Comparison of ENCODE assay signal across 10 mouse cellular contexts in the genomic region with DNA sequence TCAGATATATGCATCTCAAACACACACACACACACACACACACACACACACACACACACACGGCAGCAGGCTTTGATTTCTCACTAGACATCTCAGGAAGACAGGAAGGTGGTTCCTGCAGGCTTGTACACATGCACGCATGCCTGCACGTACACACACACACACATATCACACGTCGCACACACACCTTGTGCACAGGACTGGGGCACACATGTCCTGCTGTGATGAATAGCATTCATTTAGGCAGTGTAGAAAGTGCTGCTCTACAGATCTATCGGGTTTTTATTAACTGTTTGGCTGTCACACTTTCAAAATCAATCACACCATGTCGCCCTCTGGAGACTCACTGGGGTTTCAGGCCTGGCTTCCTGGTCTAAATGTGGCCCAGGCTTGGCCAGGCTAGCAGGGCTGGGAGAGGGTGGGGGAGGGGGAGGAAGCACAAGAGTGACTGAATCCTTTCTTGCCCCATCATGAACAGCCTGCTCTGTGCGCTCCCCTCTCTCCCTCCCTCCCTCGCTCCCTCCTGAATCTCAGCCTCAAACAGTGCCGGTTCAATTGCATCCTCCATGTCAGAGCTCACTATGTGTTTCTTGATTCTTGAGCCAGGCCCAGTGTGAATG.
A peak's percentile ranks its signal among the peaks of the same experiment; 100 is the strongest.
DNase-seq lines count a peak whose midpoint lies in the region; ATAC-seq and TF ChIP-seq lines count a peak whose summit lies in the region.
"Had no signal": no experiment of that assay in that cellular context is flagged by ENCODE, and none has a peak within 500 bp of the region (broad histone marks: within the 10 kb centered on the region; RNA-seq: fewer than 3 reads in every experiment).

No protein-coding gene starts in this region.

- H3K4me3 ChIP-seq in hindbrain, embryonic 13.5 days, result no peak overlapping the region
- H3K4me3 ChIP-seq in midbrain, postnatal 0 days (ENCODE audit: low read depth, low read length), result no peak overlapping the region
- H3K4me3 ChIP-seq in kidney, embryonic 16.5 days (ENCODE audit: low read length), result no peak overlapping the region
- H3K4me3 ChIP-seq: heart, embryonic 15.5 days had no signal

- peak; percentile 23 for TF ChIP-seq CTCF in midbrain, postnatal 0 days (IDR thresholded peaks at IDR 0.05)

- peak; percentile 26 for DNase-seq in layer of hippocampus, adult 9-11 months
- DNase-seq in layer of hippocampus, adult 9-10 months (ENCODE audit: low spot score), result no peak
- peak; percentile 61 for DNase-seq in embryo, embryonic 9.5 days (ENCODE audit: extremely low spot score)
- peak; percentile 43 for DNase-seq in midbrain, postnatal 0 days (ENCODE audit: low spot score)
- no peak for DNase-seq in MN1 (ENCODE audit: low spot score)
- no peak for DNase-seq in thymus, postnatal 4 days
- DNase-seq: cerebellum, adult 8-10 months had no signal

- peak; percentile 59; the same call in 1 of the 2 replicates for ATAC-seq in hindbrain, embryonic 13.5 days (ENCODE audit: low FRiP score)
- ATAC-seq in midbrain, postnatal 0 days (ENCODE audit: low FRiP score), result no peak; the same call in 1 of the 2 replicates
- ATAC-seq in kidney, embryonic 16.5 days (ENCODE audit: low FRiP score, low TSS enrichment), result no peak

- H3K36me3 ChIP-seq in hindbrain, embryonic 13.5 days, result no peaks in the 10 kb centered on the region
- H3K36me3 ChIP-seq in midbrain, postnatal 0 days (ENCODE audit: insufficient read depth, low read length), result no peaks in the 10 kb centered on the region
- no peaks in the 10 kb centered on the region for H3K36me3 ChIP-seq in kidney, embryonic 16.5 days (ENCODE audit: insufficient read depth, low read length)
- H3K36me3 ChIP-seq: heart, embryonic 15.5 days had no signal

- WGBS in hindbrain, embryonic 13.5 days, result 35% methylated on average over 10 of the region's 10 CpGs
- WGBS in midbrain, postnatal 0 days, result 42% methylated on average over 10 of the region's 10 CpGs
- WGBS in kidney, embryonic 16.5 days, result 57% methylated on average over 9 of the region's 10 CpGs

- peaks cover 24% of the 10 kb centered on the region for H3K4me1 ChIP-seq in hindbrain, embryonic 13.5 days (replicated peaks)
- H3K4me1 ChIP-seq in midbrain, postnatal 0 days (ENCODE audit: insufficient read depth, low read length), result no peaks in the 10 kb centered on the region
- H3K4me1 ChIP-seq in kidney, embryonic 16.5 days (ENCODE audit: insufficient read depth, low read length), result peaks cover 5% of the 10 kb centered on the region
- H3K4me1 ChIP-seq: heart, embryonic 15.5 days had no signal

- no peak overlapping the region for H3K4me2 ChIP-seq in hindbrain, embryonic 13.5 days
- no peak overlapping the region for H3K4me2 ChIP-seq in midbrain, postnatal 0 days (ENCODE audit: low read depth, low read length, poor library complexity, severe bottlenecking)
- H3K4me2 ChIP-seq in kidney, embryonic 16.5 days (replicated peaks; ENCODE audit: low read depth, low read length), result no peak overlapping the region
- H3K4me2 ChIP-seq: heart, embryonic 15.5 days had no signal

- H3K9me3 ChIP-seq in hindbrain, embryonic 13.5 days, result no peaks in the 10 kb centered on the region
- H3K9me3 ChIP-seq in midbrain, postnatal 0 days (ENCODE audit: low read length), result no peaks in the 10 kb centered on the region
- H3K9me3 ChIP-seq in kidney, embryonic 16.5 days (ENCODE audit: low read length), result no peaks in the 10 kb centered on the region
- H3K9me3 ChIP-seq: heart, embryonic 15.5 days had no signal

- peaks cover 25% of the 10 kb centered on the region for H3K27me3 ChIP-seq in hindbrain, embryonic 13.5 days
- peaks cover 4% of the 10 kb centered on the region; the same call in 1 of the 2 replicates for H3K27me3 ChIP-seq in midbrain, postnatal 0 days (ENCODE audit: insufficient read depth, low read length)
- peaks cover 2% of the 10 kb centered on the region; the same call in 1 of the 2 replicates for H3K27me3 ChIP-seq in kidney, embryonic 16.5 days (ENCODE audit: insufficient read depth, low read length)

- H3K9ac ChIP-seq in hindbrain, embryonic 13.5 days, result no peak overlapping the region
- no peak overlapping the region; the same call in 1 of the 2 replicates for H3K9ac ChIP-seq in midbrain, postnatal 0 days (replicated peaks; ENCODE audit: low read length, poor library complexity, severe bottlenecking)
- H3K9ac ChIP-seq in kidney, embryonic 16.5 days (replicated peaks; ENCODE audit: low read length), result no peak overlapping the region
- H3K9ac ChIP-seq: heart, embryonic 15.5 days had no signal

- H3K27ac ChIP-seq in hindbrain, embryonic 13.5 days, result 0 out of 2 replicates have a peak overlapping the region, but pooled peaks have one; percentile 3
- H3K27ac ChIP-seq in midbrain, postnatal 0 days (ENCODE audit: low read depth, low read length), result no peak overlapping the region
- H3K27ac ChIP-seq in kidney, embryonic 16.5 days (ENCODE audit: low read length), result no peak overlapping the region
- H3K27ac ChIP-seq: heart, embryonic 15.5 days had no signal

Comparison
In these comparisons a context has a peak if more than half of its experiments do, and no peak if none do; other contexts are left out.
1. DNase-seq: peak in layer of hippocampus, adult 9-11 months (single experiment), embryo, embryonic 9.5 days (single experiment) and midbrain, postnatal 0 days (single experiment); none in layer of hippocampus, adult 9-10 months (single experiment), MN1 (single experiment) and thymus, postnatal 4 days (single experiment).